Mouse (Mus musculus) embryonic fibroblast, embryonic 13.5 days (primary cell): ENCODE measurements around the gene S1pr1. TPM values are rescaled to one million over a fixed set of nuclear protein-coding genes. Genes with fewer than 3 reads are reported as not detected.

Experiments used
- H3K27ac ChIP-seq: 2 replicates; pipeline ENCODE4 v1.5.1; 2012; ENCODE audit warnings: low read length, control low read depth, inconsistent platforms; ENCODE audit not compliant: insufficient read depth
- H3K4me1 ChIP-seq: 2 replicates; pipeline ENCODE4 v1.6.1; 2011; ENCODE audit warnings: low read length; ENCODE audit not compliant: control insufficient read depth, insufficient read depth
- H3K4me3 ChIP-seq: 2 replicates; pipeline ENCODE4 v1.5.1; 2011; ENCODE audit warnings: mild to moderate bottlenecking, control low read depth, low read length; ENCODE audit not compliant: insufficient read depth
- CTCF ChIP-seq: IDR thresholded peaks from 2 replicates; pipeline ENCODE4 v1.5.1; 2011; ENCODE audit warnings: mild to moderate bottlenecking, control low read depth, low read length, moderate library complexity, borderline replicate concordance; ENCODE audit not compliant: insufficient read depth
- POLR2A ChIP-seq: IDR thresholded peaks from 2 replicates; pipeline ENCODE4 v1.6.1; 2011; ENCODE audit warnings: low read depth, mild to moderate bottlenecking, control low read depth, low read length, moderate library complexity
- polyA plus RNA-seq: library from polyadenylated mRNA; stranded (reverse); fragments of >200 nt; gene quantifications from 2 replicates; pipeline ENCODE4 v1.2.4, GENCODE M21; 2011; ENCODE audit warnings: low read depth; ENCODE audit not compliant: missing spikeins, insufficient read length

Gene S1pr1
- 28.7 and 29.9 TPM in 2 replicates for polyA plus RNA-seq

- Histone ChIP-seq H3K4me3 (peak within 1 kb of the TSS; percentile 84), H3K27ac (peak within 1 kb of the TSS; percentile 43), H3K4me1 (no peaks in the 10 kb centered on the region)
- TF ChIP-seq POLR2A (peak; percentile 82), CTCF (no peak)
Observed at GRCm38 (mm10) chr3:115714671-115715651, at the start of gene S1pr1. Gene S1pr1 (minus strand): TSS chr3:115715072.

- no peak overlapping the region for H3K27ac ChIP-seq
- H3K4me1 ChIP-seq: no peaks in the 10 kb centered on the region
- H3K4me3 ChIP-seq: no peak overlapping the region
- TF ChIP-seq CTCF (no peak), POLR2A (no peak)
Observed at GRCm38 (mm10) chr3:115763292-115763691, 48.4 kb upstream of the S1pr1 start.

- no peak for TF ChIP-seq POLR2A
- no peak for TF ChIP-seq CTCF
- Histone ChIP-seq H3K4me1 (no peaks in the 10 kb centered on the region), H3K27ac (no peak overlapping the region), H3K4me3 (no peak overlapping the region)
Observed at GRCm38 (mm10) chr3:115762841-115763240, 48.0 kb upstream of the S1pr1 start.

GRCm38 (mm10) chr3:115759659-115760058 lies 44.8 kb upstream of the S1pr1 start:
- no peak for TF ChIP-seq CTCF
- no peak for TF ChIP-seq POLR2A
- Histone ChIP-seq H3K27ac (no peak overlapping the region), H3K4me1 (no peaks in the 10 kb centered on the region), H3K4me3 (no peak overlapping the region)

GRCm38 (mm10) chr3:115758455-115758912 lies 43.6 kb upstream of the S1pr1 start:
- TF ChIP-seq CTCF: no peak
- TF ChIP-seq POLR2A: no peak
- H3K4me1 ChIP-seq: no peaks in the 10 kb centered on the region
- H3K4me3 ChIP-seq: no peak overlapping the region
- no peak overlapping the region for H3K27ac ChIP-seq

- no peak for TF ChIP-seq POLR2A
- TF ChIP-seq CTCF: no peak
- Histone ChIP-seq H3K27ac (no peak overlapping the region), H3K4me1 (no peaks in the 10 kb centered on the region), H3K4me3 (no peak overlapping the region)
Observed at GRCm38 (mm10) chr3:115754466-115754865, 39.6 kb upstream of the S1pr1 start.

GRCm38 (mm10) chr3:115750369-115750768 lies 35.5 kb upstream of the S1pr1 start:
- no peak overlapping the region for H3K27ac ChIP-seq
- no peak for TF ChIP-seq POLR2A
- no peak for TF ChIP-seq CTCF
- no peak overlapping the region for H3K4me3 ChIP-seq
- H3K4me1 ChIP-seq: no peaks in the 10 kb centered on the region

- Histone ChIP-seq H3K4me3 (no peak overlapping the region), H3K4me1 (no peaks in the 10 kb centered on the region)
- TF ChIP-seq CTCF (no peak), POLR2A (no peak)
Observed at GRCm38 (mm10) chr3:115748289-115748989, 33.6 kb upstream of the S1pr1 start.

GRCm38 (mm10) chr3:115746511-115746910 lies 31.6 kb upstream of the S1pr1 start:
- no peak for TF ChIP-seq CTCF
- TF ChIP-seq POLR2A: no peak
- Histone ChIP-seq H3K27ac (no peak overlapping the region), H3K4me3 (no peak overlapping the region), H3K4me1 (no peaks in the 10 kb centered on the region)

More at GRCm38 (mm10) chr3:115748289-115748989, 33.6 kb upstream of the S1pr1 start:
- H3K27ac ChIP-seq: no peak overlapping the region
